Mouse (Mus musculus): ENCODE measurements around the gene Oas1a. TPM values are rescaled to one million over a fixed set of nuclear protein-coding genes. Genes with fewer than 3 reads are reported as not detected.
A peak's percentile ranks its signal among the peaks of the same experiment; 100 is the strongest.

Gene Oas1a
- polyA plus RNA-seq, 1 experiment = 1.8 TPM

DNA sequence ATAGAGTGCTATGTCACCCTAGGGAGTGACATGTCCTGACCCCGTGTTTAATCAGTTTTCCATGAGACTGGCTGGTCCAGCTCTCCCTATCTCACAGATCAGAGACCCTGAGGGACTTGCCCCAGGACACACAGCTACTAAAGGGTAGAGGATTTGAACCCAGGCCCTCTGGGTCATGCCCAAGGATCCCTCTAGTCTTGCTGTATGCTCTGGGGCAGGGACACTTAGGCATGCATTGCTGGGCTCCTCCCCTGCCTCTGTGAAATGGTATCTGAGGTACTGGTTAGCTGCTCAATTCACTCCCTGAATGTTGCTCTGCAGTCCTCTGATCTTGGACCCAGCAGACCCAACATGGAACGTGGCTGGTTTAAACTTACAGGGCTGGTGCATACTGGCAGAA, 35.9 kb downstream of the Oas1a start:
- no peak overlapping the region for H3K27ac ChIP-seq (ENCODE audit: insufficient read depth, low read length)
- peaks cover 3% of the 10 kb centered on the region; the same call in 1 of the 2 replicates for H3K4me1 ChIP-seq (ENCODE audit: control insufficient read depth, insufficient read depth, low read length)
- no peak overlapping the region for H3K4me3 ChIP-seq (ENCODE audit: insufficient read depth, low read length)
- TF ChIP-seq CTCF (IDR thresholded peaks at IDR 0.05; ENCODE audit: extremely low read depth, insufficient read depth, low read length) (no peak), POLR2A (IDR thresholded peaks at IDR 0.05; ENCODE audit: extremely low read depth, insufficient read depth, low read length) (no peak)

GRCm38 (mm10) chr5:120870782-120871181, 36.5 kb downstream of the Oas1a start:
- H3K27ac ChIP-seq (ENCODE audit: insufficient read depth, low read length) = no peak overlapping the region
- TF ChIP-seq CTCF (IDR thresholded peaks at IDR 0.05; ENCODE audit: extremely low read depth, insufficient read depth, low read length) (no peak), POLR2A (IDR thresholded peaks at IDR 0.05; ENCODE audit: extremely low read depth, insufficient read depth, low read length) (no peak)
- H3K4me3 ChIP-seq (ENCODE audit: insufficient read depth, low read length) = no peak overlapping the region
- H3K4me1 ChIP-seq (ENCODE audit: control insufficient read depth, insufficient read depth, low read length) = peaks cover 3% of the 10 kb centered on the region; the same call in 1 of the 2 replicates

- H3K27ac ChIP-seq (ENCODE audit: insufficient read depth, low read length) = no peak overlapping the region
- TF ChIP-seq CTCF (IDR thresholded peaks at IDR 0.05; ENCODE audit: extremely low read depth, insufficient read depth, low read length) (no peak), POLR2A (IDR thresholded peaks at IDR 0.05; ENCODE audit: extremely low read depth, insufficient read depth, low read length) (no peak)
- H3K4me3 ChIP-seq (ENCODE audit: insufficient read depth, low read length) = no peak overlapping the region
- H3K4me1 ChIP-seq (ENCODE audit: control insufficient read depth, insufficient read depth, low read length) = peaks cover 3% of the 10 kb centered on the region; the same call in 1 of the 2 replicates
Measured at GRCm38 (mm10) chr5:120870081-120870480, 37.2 kb downstream of the Oas1a start.

GRCm38 (mm10) chr5:120869436-120870015, 37.8 kb downstream of the Oas1a start:
- H3K4me3 ChIP-seq (ENCODE audit: insufficient read depth, low read length) = no peak overlapping the region
- peaks cover 3% of the 10 kb centered on the region; the same call in 1 of the 2 replicates for H3K4me1 ChIP-seq (ENCODE audit: control insufficient read depth, insufficient read depth, low read length)
- no peak overlapping the region for H3K27ac ChIP-seq (ENCODE audit: insufficient read depth, low read length)
- TF ChIP-seq CTCF (IDR thresholded peaks at IDR 0.05; ENCODE audit: extremely low read depth, insufficient read depth, low read length) (no peak), POLR2A (IDR thresholded peaks at IDR 0.05; ENCODE audit: extremely low read depth, insufficient read depth, low read length) (no peak)

- no peaks in the 10 kb centered on the region for H3K4me1 ChIP-seq (ENCODE audit: control insufficient read depth, insufficient read depth, low read length)
- no peak overlapping the region for H3K4me3 ChIP-seq (ENCODE audit: insufficient read depth, low read length)
- H3K27ac ChIP-seq (ENCODE audit: insufficient read depth, low read length) = no peak overlapping the region
- TF ChIP-seq POLR2A (IDR thresholded peaks at IDR 0.05; ENCODE audit: extremely low read depth, insufficient read depth, low read length) (no peak), CTCF (IDR thresholded peaks at IDR 0.05; ENCODE audit: extremely low read depth, insufficient read depth, low read length) (peak; percentile 26; the same call in 1 of the 2 replicates)
Measured at GRCm38 (mm10) chr5:120865336-120865860, 41.9 kb downstream of the Oas1a start.

- no peak within 1 kb of the TSS for H3K4me3 ChIP-seq (ENCODE audit: insufficient read depth, low read length)
- H3K4me1 ChIP-seq (ENCODE audit: control insufficient read depth, insufficient read depth, low read length) = no peaks in the 10 kb centered on the region
- TF ChIP-seq POLR2A (IDR thresholded peaks at IDR 0.05; ENCODE audit: extremely low read depth, insufficient read depth, low read length) = no peak
- TF ChIP-seq CTCF (IDR thresholded peaks at IDR 0.05; ENCODE audit: extremely low read depth, insufficient read depth, low read length) = no peak
- no peak within 1 kb of the TSS for H3K27ac ChIP-seq (ENCODE audit: insufficient read depth, low read length)
Measured at GRCm38 (mm10) chr5:120861121-120861520, 46.2 kb downstream of the Oas1a start, which contains the start of gene Oas1h. TSS of gene Oas1h (plus strand) at chr5:120861421.

DNA sequence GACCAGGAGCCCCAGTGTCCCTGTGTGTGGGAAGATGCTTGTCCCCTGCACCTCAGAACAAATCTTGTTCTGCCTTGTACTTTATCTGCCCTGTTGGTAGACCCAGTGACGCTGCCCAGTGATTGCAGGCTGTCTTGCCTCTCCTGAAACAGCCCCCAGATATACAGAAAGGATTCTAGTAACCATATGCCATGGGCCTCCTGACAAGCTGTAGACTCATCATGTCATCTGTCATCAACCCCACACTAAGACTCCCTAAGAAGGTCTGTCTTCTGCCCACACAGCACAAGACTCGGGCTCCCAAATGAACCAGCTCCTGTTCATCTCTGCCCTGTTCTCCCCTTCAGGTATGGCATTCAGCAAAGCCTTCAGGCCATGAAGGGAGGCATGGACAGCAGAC, 48.1 kb downstream of the Oas1a start:
- Histone ChIP-seq H3K27ac (ENCODE audit: insufficient read depth, low read length) (no peak overlapping the region), H3K4me1 (ENCODE audit: control insufficient read depth, insufficient read depth, low read length) (no peaks in the 10 kb centered on the region), H3K4me3 (ENCODE audit: insufficient read depth, low read length) (no peak overlapping the region)
- TF ChIP-seq POLR2A (IDR thresholded peaks at IDR 0.05; ENCODE audit: extremely low read depth, insufficient read depth, low read length) = no peak
- TF ChIP-seq CTCF (IDR thresholded peaks at IDR 0.05; ENCODE audit: extremely low read depth, insufficient read depth, low read length) = no peak

DNA sequence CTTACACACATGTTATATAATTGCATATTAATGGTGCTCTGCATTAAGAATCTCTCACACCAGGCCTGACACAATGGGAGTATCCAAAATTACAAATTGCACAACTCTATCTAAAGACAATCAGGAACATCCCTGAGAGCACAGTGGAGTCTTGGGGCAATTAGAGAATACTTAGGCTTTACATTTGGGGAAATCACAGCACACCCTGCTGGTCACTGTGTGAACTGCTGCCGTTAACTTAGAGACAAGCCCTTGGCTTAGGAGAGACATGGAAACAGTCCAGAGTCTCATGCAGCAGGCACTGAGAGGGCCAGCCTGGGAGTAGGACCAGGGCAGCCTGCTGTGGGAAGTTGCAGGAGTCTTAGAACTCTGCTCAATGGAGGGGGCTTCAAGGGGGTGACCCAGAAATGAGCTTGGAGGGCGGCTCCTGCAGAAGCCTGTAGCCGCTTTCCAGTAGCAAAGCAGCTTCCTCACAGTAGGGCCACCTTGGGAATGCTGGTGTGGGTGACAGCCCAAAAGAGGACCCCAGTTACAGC, 57.7 kb downstream of the Oas1a start:
- Histone ChIP-seq H3K4me3 (ENCODE audit: insufficient read depth, low read length) (no peak overlapping the region), H3K27ac (ENCODE audit: insufficient read depth, low read length) (no peak overlapping the region), H3K4me1 (ENCODE audit: control insufficient read depth, insufficient read depth, low read length) (no peaks in the 10 kb centered on the region)
- no peak for TF ChIP-seq POLR2A (IDR thresholded peaks at IDR 0.05; ENCODE audit: extremely low read depth, insufficient read depth, low read length)
- TF ChIP-seq CTCF (IDR thresholded peaks at IDR 0.05; ENCODE audit: extremely low read depth, insufficient read depth, low read length) = peak; percentile 62

DNA sequence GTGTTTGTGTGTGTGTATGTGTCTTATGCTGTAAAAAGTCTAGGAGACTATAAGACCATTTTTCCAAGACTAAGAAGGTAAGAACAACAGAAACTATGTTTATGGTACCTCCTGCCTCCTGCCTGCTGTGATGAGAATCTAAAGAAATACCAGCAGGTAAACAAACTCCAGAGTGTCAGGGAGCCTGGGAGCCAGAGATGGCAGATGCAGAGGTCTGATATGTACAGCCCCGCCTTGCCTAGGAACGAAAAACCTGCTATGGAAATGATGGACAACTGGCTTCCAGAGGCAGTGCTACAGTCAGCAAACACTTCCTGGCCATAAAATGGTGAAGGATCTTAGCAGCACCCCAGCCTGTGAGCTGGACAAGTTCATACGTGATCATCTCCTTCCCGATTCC, 60.3 kb downstream of the Oas1a start, which contains the start of gene Oas1f:
Gene Oas1f (plus strand): TSS at position 301 of the 400 bp plus-strand sequence.
- H3K27ac ChIP-seq (ENCODE audit: insufficient read depth, low read length) = no peak within 1 kb of the TSS
- TF ChIP-seq POLR2A (IDR thresholded peaks at IDR 0.05; ENCODE audit: extremely low read depth, insufficient read depth, low read length) (no peak), CTCF (IDR thresholded peaks at IDR 0.05; ENCODE audit: extremely low read depth, insufficient read depth, low read length) (no peak)
- H3K4me3 ChIP-seq (ENCODE audit: insufficient read depth, low read length) = no peak within 1 kb of the TSS
- no peaks in the 10 kb centered on the region for H3K4me1 ChIP-seq (ENCODE audit: control insufficient read depth, insufficient read depth, low read length)

Other genes starting within 250 kb of the Oas1a start
- gene Dtx1, start 195.6 kb downstream of the Oas1a start, polyA plus RNA-seq (2012; rRNA removed) = 89.7 and 91.8 TPM in 2 replicates
- gene Oas2, start 157.7 kb downstream of the Oas1a start, polyA plus RNA-seq (2012; rRNA removed) = 0.73 and 0.87 TPM in 2 replicates
- gene Oas3, start 129.9 kb downstream of the Oas1a start, polyA plus RNA-seq (2012; rRNA removed) = 0.04 and 0.13 TPM in 2 replicates
- gene Oas1e, start 112.0 kb downstream of the Oas1a start, polyA plus RNA-seq (2012; rRNA removed) = not detected in 2 replicates
- gene Oas1c, start 95.0 kb downstream of the Oas1a start, polyA plus RNA-seq (2012; rRNA removed) = 2.3 TPM in 2 replicates
- gene Oas1f, start 60.2 kb downstream of the Oas1a start, polyA plus RNA-seq (2012; rRNA removed) = not detected in 2 replicates
- not detected in 2 replicates for gene Oas1h, start 46.1 kb downstream of the Oas1a start, polyA plus RNA-seq (2012; rRNA removed)
- gene Oas1g, start 19.9 kb downstream of the Oas1a start, polyA plus RNA-seq (2012; rRNA removed) = 0.46 and 0.49 TPM in 2 replicates
- not detected in 2 replicates for gene Oas1d, start 7.0 kb upstream of the Oas1a start, polyA plus RNA-seq (2012; rRNA removed)
- 256 and 278 TPM in 2 replicates for gene Rph3a, start 102.6 kb upstream of the Oas1a start, polyA plus RNA-seq (2012; rRNA removed)

All from cortical plate, adult 2 months (tissue).